Mouse (Mus musculus): ENCODE results near the gene Hadha. TPM values are rescaled to one million over a fixed set of nuclear protein-coding genes. Genes with fewer than 3 reads are reported as not detected.

The Hadha gene
- polyA plus RNA-seq (2012; ENCODE audit: low replicate concordance), result 15.2 and 32.2 TPM in 2 replicates

DNA sequence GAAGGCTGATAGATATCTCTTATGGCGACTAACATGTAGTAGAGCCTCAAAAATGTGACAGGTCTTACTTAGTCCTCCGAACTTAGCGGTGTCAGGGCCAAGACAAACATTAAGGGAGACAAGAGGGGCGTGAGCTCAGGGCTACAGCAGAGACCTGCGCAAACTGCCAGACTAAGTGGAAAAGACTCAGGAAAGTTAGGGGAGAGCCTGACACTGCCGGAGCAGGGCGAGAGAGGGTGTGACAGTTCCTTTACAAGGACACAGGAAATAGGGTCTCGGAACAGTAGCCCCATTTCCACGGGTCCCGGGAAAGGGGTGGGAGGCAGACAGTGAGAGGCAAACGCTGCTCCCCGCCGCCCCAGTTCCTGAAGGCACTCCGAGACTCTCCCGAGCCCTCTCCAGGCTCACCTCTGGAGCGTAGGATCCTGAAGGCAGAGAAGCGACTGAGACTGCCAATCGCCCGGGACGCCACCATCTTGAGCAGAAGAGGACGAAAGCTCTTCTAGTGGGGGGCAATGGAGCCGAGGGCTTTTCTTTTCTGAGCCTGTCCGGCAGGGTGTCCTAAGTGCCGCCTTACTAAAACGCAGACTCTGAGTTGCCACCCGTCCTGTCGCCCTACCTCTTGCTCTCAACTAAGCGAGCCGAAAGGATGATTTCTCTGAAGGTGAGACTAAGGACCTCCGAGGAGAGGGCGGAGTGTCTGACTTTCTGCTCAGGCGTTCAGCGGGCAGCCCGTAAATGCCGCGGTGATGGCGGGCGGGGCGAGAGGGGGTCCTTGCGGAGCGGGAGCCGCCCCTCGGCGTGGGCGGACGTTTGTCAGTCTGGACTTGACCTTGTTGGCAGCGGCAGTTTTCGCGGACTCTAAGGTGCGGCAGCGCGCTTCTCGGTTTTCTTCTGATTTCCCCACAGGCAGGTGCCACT, at the start of gene Hadha, which contains the start of gene Hadhb:
Hadha (minus strand) TSS at position 689 of the 921 bp plus-strand sequence.
Hadhb (plus strand) TSS at position 775 of the 921 bp plus-strand sequence.

GRCm38 (mm10) chr5:30105668-30106300, 49.2 kb downstream of the Hadha start, which contains the start of gene 3110082J24Rik:
TSS of gene 3110082J24Rik (minus strand) at chr5:30106086.

GRCm38 (mm10) chr5:30104841-30105667, 49.9 kb downstream of the Hadha start, which contains the start of gene Garem2:
TSS of gene Garem2 (plus strand) at chr5:30105161.

DNA sequence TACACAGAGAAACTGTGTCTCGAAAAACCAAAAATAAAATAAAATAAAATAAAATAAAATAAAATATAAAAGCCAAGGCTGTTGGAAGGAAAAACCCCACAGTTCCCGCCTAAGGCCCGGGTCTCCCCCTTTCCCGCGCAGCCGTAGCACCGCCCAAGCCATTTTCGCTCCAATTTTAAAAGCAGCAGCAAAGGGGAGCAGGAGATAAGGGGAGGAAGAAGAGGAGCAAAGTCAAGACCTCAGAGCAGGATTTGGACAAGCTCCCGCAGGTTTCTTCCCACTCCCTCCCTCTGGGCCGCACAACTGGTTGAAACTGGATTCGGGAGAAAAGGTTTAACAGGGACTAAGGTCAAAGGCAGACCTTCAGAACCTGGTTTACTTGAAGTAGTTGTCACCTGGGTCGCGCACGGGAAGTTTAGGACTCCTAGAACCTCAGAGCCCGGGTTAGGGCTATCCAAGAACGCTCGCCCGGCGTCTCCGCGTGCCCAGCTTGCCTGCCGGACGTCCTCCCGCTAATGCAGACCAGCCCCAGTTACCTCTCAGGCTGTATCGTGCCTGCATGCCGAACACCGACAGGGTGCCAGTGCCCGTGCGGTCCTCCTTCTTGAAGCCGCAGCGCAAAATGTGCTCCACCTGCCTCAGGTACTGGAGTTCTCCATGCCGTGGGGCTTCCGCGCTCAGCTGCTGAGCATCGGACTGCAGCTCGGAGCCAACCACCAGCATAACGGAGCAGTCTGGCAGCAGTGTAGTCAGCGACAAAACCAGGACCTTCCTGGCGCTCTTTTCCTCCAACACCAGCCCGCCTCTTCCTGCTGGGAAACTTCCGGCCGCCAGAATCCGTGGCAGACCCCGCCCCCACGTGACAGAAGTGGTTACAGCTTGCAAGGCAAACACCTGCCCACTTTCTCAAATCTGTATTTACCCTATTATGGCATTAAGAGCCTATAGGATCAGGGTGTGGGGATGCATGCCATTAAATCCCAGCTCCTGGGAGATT, 81.8 kb downstream of the Hadha start, which contains the start of gene Tyms:
Tyms (minus strand) TSS at position 793 of the 997 bp plus-strand sequence.

Other genes with a start within 250 kb of the Hadha start
- gene Il6, start 142.0 kb downstream of the Hadha start, polyA plus RNA-seq (2012; ENCODE audit: low replicate concordance), result not detected in 2 replicates
- 1.6 and 7.8 TPM in 2 replicates for gene Tyms, start 81.5 kb downstream of the Hadha start, polyA plus RNA-seq (2012; ENCODE audit: low replicate concordance)
- gene Garem2, start 50.0 kb downstream of the Hadha start, polyA plus RNA-seq (2012; ENCODE audit: low replicate concordance), result not detected in 2 replicates
- gene 3110082J24Rik, start 49.1 kb downstream of the Hadha start, polyA plus RNA-seq (2012; ENCODE audit: low replicate concordance), result not detected in 2 replicates
- 7.7 and 49.9 TPM in 2 replicates for gene Hadhb, start 86 bp upstream of the Hadha start, polyA plus RNA-seq (2012; ENCODE audit: low replicate concordance)
- gene Adgrf3, start 50.6 kb upstream of the Hadha start, polyA plus RNA-seq (2012; ENCODE audit: low replicate concordance), result not detected in 2 replicates
- gene Selenoi, start 77.4 kb upstream of the Hadha start, polyA plus RNA-seq (2012; ENCODE audit: low replicate concordance), result 0.46 and 1.3 TPM in 2 replicates
- gene Drc1, start 126.2 kb upstream of the Hadha start, polyA plus RNA-seq (2012; ENCODE audit: low replicate concordance), result 0.08 TPM in 1 of 2 replicates, not detected in the other